Mouse (Mus musculus) retina, postnatal 7 days (tissue): ENCODE results near the gene Scg2.
A peak's percentile ranks its signal among the peaks of the same experiment; 100 is the strongest.

Experiments used
- DNase-seq: peaks from one replicate; pipeline ENCODE4 v3.0.0-alpha.2; 2012; ENCODE audit warnings: low read depth, low spot score

Scg2 gene

DNA sequence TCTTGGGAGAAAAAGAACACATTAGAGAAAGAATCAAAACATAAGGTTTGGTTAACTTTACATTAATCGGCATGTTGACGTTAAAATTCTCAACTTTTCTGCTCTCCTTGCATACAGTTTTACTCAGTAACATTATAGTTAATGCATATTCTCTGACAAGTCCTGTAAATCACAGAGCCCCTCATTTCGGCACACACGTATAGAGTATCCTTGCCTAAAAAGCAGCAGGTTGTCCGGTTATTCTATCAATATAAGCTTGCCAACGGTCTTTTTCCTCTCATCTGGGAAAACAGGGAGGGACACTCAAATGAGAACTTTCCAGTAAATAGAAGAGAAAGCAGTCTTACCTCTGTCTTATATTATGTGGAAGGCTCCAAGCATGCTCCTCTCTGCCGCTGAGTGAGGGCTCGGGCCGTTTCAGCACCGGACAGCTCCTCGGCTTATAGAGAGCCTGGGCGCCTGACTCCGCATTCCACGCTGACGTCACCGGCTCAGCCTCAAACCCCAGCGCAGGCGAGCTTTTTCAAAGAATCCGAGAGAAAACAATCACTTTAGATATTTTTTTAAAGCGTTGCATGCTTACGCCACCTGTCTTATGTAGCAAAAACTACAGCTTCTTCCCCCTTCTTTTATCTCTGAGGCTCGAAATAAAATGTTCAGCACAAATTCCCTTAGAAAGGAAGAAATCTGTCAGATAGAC is at the start of gene Scg2:
Gene Scg2, minus strand, starts transcription at position 512 of the 700 bp plus-strand sequence.
- DNase-seq: peak; percentile 55

DNA sequence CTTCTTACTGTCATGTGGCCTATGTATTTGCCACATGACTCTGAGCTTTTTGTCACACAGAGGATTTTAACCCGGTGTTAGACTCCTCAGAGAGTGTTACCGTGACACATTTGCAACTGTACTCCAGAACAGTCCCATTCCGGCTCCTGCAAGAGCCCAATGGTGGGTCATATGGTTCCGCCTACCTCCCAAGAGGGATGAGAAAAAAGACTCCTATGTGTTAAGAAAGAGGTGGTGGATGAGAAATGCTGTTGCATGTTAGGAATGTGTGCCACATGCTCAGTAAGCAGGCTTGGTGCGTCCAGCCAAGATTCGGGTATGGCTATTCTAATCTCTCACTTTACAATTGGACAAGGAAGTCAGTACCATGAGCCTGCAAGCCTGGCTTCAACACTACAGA is 45.6 kb upstream of the Scg2 start:
- DNase-seq: no peak

DNA sequence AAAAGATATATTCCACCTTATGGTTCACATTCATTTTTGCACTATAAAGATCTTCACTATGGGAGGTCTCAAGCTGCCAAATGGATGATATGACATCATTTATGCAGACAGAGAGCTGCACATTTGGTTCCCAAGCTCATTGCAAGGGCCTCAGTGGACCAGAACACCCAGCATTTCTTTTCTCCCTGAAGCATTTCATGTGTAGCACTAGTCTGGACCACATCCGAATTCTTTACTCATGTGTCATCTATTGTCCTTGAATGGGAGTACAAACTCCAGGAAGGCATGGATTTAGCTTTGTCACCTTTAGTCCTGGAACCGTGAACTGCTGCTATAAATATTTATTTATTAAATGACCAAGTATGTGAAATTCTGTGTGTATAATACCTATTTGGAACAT is 30.9 kb upstream of the Scg2 start:
- no peak for DNase-seq

DNA sequence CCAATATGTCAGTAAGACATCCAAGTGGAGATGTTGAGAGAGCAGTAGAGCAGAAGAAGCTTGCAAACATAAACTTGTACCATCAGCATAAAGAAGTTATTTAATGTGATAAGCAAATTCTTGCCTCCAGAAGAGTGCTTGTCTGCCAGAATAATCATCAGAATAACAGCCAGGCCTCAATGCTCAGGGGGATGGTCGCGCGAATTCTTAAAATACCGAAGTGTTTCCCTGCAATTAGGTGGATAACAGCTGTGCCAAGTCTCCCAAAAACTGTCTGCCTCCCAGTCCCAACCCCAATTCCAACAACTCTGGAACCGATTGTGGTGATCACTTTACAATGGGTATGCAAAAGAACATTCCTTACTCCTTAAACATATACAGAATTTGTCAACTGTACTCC is 30.0 kb upstream of the Scg2 start:
- DNase-seq: no peak

DNA sequence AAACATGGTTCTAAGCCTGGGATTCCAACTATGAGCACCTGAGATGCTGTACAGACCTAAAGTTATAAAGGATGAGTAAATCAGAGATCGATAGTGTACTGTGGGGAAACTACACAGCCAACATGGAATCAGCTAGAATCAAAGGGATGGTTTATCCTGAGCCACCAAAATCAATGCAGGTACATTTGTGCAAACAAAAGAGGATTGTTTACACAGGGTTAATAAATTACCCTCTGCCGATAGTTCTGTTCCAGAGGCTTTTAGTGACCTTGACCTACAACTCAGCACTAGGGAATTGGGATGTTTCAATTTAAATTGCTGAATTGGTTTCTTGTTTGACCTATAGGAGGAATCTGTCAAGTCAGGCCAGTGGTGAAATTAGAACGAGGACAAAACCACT is 26.7 kb upstream of the Scg2 start:
- DNase-seq: no peak

DNA sequence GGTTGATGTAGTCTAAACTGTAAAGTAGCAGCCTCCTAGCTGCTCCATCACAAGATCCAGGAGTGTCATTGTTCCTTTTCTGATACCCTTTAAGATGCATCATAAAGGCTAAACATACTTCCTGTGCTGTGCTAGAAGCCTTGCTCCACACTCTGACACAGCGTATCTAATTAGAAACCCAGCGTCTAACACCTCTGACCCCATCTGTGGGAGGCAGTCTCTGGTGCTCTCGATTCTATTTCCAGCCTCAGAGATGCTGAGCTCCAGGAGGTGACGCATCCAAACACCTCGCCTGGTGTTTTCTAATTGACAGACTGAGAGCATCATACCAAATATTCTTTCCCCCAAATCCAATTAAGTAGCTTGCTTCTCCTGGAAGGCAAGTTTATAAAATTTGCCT is 18.6 kb upstream of the Scg2 start:
- no peak for DNase-seq

DNA sequence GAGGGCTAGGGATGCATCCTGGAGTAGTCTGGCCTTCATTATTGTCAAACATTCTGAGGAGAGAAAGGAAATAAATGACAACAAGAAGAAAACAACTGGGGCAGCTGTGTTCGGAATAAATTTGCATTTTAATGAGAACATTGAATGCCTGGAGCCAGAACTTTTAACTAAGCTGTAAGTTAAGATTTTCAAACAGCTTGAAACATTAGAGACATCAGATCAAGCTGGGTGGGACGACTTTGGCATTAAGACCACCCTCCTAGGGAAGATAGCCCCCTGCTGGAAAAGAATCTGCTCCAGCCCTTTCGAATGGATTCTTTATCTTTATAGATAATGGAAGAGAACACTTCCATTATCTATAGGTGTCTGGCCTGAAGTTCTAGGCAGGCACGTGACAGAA is 14.2 kb upstream of the Scg2 start:
- DNase-seq: no peak

DNA sequence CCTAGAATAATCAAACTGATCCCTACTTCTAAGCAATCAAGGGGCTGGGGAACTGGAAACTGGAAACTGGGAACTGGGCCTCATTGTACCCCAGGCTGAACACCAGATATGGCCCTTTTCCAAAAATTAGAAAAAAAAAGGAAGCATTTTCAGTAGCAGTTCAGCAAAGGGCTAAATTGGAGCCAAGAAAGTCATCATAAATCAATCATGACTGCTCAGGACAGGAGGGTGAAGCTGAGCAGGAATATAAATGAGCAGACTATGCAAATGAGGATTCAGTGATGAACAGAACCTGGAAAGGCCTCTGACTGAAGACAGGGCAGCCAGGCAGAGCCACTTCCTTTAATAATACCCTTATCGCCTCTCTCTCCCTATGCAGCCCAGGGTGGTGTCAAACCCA is 12.4 kb upstream of the Scg2 start:
- DNase-seq: no peak

DNA sequence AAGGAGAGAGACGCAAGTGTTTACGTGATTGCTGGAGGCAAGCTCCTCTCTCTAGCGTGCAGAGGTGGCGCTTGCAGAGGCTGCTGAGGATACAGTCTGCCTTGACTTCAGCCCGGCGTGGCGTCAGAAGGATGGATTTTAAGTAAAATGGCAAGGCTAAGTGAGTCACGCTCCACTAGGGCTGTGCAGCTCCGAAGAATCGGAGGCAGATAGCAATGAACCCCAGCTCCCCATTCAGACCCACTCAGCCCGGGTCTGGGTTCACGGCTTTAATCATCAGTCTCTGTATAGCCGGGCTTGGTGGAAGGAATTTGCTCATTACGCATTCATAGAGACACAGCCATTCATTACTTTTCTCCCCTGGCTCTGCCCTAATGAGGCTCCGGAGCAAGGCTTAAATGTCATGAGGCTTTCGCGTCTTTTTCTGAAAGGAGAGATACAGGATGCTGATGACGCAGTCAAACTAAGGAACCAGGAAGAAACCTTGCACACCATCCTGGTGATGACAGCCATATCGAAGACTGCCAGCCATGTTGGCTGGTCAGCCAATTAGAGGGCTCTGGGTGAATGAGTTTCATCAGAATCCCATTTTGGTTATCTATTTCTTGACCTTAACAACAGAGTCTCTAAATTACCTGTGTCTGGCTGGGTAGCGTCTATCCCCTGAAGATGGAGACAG is 10.6 kb upstream of the Scg2 start:
- DNase-seq: no peak

DNA sequence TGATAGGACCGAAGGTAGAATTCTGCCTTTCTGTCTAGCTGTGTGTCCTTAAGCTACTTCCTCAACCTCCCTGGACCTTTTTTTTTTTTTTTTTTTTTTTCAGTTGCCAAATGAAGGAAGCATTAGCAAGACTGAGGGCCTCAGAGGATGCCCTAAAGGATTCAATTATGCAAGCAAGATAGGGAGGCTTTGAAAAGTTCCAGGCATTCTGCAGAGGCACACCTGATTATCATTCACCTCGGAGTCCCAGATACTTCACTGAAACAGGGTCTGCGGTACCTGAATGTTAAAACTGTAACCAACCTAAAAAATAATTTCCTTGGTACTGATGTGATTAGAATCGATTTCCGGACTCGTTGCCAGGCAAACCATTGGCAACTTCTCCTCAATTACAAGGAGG is 10.0 kb upstream of the Scg2 start:
- DNase-seq: no peak

DNA sequence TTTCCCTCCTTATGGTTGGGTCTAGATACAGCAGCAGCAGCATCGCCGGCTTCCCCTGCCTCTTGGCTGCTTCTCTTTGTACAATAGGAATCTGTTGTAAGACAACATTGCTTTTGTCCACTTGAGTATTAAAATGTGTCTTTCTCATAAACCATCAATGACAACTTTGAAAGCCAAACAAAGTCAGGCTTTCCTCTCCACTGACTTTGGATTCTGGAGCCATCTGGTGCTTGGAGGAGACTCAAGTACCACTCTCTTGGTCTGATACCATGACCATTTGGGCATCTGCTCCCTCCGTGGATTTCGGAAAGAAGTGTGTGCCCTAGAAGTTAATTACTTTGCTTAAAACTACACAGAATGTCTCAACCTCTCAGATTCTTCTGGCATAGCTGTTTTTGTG is 5.7 kb upstream of the Scg2 start:
- DNase-seq: no peak

DNA sequence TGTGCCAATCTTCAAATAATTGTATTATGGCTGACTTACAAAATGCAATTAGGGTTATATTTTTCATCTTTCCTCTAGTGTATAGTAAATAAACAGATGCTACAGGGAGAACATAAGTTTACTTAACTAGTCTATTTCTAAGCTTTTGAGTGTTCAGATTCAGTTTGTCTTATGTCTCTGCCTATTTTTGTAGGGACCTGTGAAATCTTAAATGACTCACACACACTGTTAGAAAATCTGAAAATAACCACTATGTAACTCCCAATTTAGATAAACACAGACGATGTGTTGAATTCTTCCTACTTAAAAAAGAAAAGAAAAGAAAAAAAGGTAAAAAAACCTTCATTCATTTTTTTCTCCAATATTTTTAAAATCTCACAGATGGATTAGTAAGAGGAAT is 2.2 kb downstream of the Scg2 start:
- no peak for DNase-seq

DNA sequence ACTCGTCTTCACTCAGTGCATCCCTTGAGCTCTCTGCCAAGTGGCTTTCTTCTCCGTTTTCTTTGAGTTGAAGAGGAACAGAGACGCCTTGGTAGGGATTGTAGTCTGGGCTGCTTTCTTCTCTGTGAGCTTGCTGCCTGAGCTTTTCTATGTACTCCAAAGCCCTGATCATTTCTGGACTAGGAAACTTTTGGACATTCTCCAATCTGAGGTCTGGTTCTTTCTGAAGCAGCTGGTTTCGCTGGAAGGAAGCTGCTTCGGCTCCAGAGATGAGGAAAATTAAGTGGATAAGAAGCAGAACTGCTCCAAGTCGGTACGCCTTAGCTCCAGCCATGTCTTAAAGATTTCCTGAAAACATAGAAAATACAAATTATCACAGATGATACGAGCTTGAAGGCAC is 3.2 kb downstream of the Scg2 start:
- no peak for DNase-seq

DNA sequence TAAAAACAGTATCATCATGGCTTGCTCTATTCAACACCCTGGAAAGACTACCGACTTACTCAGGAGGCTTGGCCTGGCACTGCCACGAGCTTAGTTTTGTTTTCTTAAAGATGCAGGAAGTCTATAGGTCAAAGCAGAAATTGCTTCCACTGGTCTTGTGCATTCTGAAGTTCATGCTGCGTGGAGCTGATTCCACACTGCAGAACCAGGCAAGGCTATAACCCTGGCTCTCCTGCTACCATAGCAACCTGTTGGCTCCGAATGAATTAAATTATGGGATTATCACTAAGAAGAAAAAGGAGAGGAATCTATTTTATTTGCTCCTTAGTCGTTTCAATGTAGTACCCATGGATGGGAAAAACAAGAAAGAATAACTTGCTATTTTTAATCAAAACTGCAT is 10.9 kb downstream of the Scg2 start:
- no peak for DNase-seq

DNA sequence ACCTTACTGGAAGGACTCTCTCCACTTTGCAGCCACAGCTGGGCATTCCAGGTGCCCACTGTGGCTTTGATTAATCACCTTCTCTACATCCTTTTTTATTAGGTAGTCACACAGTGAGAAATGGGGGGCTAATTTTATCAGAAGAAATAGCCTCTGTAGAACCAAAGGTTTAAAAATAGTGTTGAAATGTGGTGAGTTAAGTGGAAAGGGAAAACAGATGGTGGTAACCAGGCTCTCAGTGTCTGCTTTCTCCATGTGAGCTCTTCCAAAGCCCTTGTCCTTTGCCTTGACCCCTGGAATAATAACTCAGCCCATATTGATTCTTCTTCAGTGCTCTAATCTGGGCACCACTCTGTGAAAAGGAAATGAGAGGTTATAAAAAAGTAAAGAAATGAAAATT is 24.4 kb downstream of the Scg2 start:
- DNase-seq: no peak

DNA sequence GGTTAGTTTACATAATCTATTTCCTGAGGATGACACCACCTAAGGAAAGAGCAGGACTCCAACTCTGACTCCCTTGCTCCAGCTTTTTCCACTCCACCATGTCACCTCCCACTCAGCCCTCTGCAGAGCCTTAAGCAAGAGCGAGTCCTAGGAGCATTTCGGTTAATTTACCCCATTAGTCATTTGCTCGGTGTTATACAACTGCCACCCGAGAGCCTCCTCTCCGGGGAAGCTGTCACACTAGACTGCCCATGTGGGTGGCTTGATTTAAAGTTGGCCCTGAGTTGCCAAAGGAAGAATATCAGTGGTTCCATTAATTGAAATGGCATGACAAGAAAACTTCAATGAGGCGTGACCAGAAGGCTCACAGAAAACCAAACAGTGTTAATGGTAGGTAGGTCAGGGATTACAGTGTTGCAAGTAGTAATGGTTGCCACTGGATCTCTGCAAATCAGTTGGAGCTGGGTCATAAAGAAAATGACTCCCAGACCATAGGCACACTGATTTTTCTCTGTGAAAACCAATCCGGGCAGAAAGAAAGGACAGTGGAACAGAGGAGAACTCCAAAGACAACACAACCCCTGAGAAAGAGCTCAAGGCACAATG is 33.5 kb downstream of the Scg2 start:
- DNase-seq: no peak

DNA sequence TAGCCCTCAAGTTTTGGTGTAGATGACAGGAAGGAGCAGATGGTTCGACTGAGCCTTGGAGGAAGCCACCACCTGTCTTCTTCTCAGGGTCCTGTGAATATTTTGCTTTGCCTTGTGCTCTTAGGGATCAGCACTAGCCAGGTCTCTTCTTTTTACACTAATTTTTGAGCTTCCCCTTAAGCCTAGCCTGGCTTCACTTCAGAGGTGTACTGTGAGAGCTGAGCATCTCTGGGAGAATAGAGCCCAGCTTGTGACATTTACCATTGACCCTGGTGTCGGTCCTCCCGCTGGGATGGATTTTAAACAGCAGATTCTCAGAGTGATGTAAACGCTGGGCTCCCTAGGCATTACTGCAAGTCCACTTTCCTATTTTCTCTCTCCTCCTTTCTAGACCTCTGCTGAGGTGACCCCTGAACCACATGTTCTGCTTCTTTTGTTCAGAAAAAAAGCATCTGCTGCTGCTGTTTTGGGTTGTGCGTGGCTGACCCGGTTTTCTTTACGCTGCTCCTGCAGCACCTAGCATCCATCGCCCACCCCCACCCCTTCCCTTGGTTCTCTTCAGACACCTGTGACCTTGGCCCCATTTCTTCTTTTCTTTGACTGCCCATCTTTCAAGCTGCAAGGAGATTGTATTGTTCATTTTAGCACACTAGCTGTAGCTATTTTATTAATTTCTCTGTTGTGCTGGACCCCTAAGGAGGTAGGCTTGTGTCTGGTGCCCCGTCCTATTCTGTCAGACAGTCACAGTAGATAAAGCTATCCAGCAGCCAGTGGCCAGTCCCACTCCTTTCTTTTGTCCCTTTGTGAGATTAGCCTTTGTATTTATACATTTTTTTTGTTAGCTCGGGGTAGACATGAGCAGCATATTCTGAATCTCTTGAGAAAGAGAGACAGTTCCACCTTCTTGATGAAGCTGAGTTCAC is 38.6 kb downstream of the Scg2 start:
- no peak for DNase-seq

DNA sequence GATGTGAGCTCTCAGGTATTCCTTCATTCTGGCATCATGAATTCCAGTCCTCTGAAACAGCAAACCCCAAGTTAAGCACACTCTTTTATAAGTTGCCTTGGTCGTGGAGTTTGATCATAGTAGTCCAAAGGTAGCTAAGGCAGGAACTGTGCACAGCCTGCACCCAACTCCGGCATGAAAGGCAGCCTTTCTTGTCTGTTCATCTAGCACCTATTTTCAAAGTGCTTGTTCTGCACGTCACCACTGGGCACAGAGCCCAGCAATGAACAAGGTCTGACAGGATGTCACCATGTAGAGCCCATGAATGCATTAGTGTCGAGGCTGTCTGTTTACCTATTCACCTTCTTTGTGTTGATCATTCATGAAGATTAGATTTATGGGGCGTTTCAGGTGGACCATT is 39.6 kb downstream of the Scg2 start:
- no peak for DNase-seq
